Comparison of ENCODE assay signal across 8 mouse cellular contexts in the genomic region with DNA sequence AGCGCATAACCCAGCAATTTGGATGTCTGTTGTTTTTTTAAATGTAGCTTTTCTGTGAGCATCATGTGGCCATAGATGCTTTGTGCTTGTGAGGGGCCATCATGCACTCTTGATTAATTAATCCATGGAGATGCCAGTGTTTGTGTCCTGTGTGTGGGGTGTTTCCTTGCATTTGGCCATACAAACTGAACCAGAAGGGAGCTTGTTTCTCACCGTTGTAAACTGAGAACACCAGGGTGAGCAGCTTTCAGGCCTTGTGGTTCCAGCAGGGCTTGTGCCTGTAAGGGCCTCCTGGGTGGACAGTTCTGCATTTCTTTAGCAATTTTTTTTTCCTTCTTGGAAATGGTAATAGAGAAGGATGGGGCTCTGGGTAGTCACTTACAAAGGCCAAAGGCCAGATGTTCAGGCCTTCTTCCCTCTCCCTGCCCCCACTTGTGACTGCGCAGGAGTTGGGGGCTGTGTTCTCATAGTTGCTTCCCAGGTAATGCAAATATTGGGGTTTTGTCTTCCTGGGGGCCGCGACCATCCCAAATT.
A peak's percentile ranks its signal among the peaks of the same experiment; 100 is the strongest.
DNase-seq lines count a peak whose midpoint lies in the region; ATAC-seq and TF ChIP-seq lines count a peak whose summit lies in the region.

No protein-coding gene starts in this region.

- peak overlapping the region; percentile 73 for H3K4me2 ChIP-seq in kidney, embryonic 15.5 days
- H3K4me2 ChIP-seq in hindbrain, embryonic 15.5 days = peak overlapping the region; percentile 79
- H3K4me2 ChIP-seq in midbrain, embryonic 16.5 days (ENCODE audit: low read length) = peak overlapping the region; percentile 61

- 31% methylated on average over 5 of the region's 5 CpGs for WGBS in kidney, embryonic 15.5 days
- WGBS in hindbrain, embryonic 15.5 days = 13% methylated on average over 5 of the region's 5 CpGs
- 14% methylated on average over 5 of the region's 5 CpGs for WGBS in midbrain, embryonic 16.5 days

- peak overlapping the region; percentile 53 for H3K4me3 ChIP-seq in kidney, embryonic 15.5 days (replicated peaks)
- peak overlapping the region; percentile 89 for H3K4me3 ChIP-seq in cortical plate, adult 2 months (ENCODE audit: insufficient read depth, low read length)
- H3K4me3 ChIP-seq in hindbrain, embryonic 15.5 days = peak overlapping the region; percentile 48
- H3K4me3 ChIP-seq in midbrain, embryonic 16.5 days (ENCODE audit: low read depth, low read length) = peak overlapping the region; percentile 61

- H3K27ac ChIP-seq in kidney, embryonic 15.5 days = 0 out of 2 replicates have a peak overlapping the region, but pooled peaks have one; percentile 37
- peak overlapping the region; percentile 82; the same call in 1 of the 2 replicates for H3K27ac ChIP-seq in cortical plate, adult 2 months (ENCODE audit: insufficient read depth, low read length)
- peak overlapping the region; percentile 89 for H3K27ac ChIP-seq in hindbrain, embryonic 15.5 days (replicated peaks)
- H3K27ac ChIP-seq in midbrain, embryonic 16.5 days (ENCODE audit: low read length) = peak overlapping the region; percentile 85; the same call in 1 of the 2 replicates

- peaks cover 4% of the 10 kb centered on the region; the same call in 1 of the 2 replicates for H3K27me3 ChIP-seq in kidney, embryonic 15.5 days
- H3K27me3 ChIP-seq in hindbrain, embryonic 15.5 days = no peaks in the 10 kb centered on the region
- no peaks in the 10 kb centered on the region for H3K27me3 ChIP-seq in midbrain, embryonic 16.5 days (ENCODE audit: control insufficient read depth, insufficient read depth, low read depth, low read length)

- no peak for DNase-seq in kidney, adult 9 months
- no peak for DNase-seq in layer of hippocampus, postnatal 14 days (ENCODE audit: low spot score in 2 of 2)
- no peak for DNase-seq in left cerebral cortex, adult 8-10 months (ENCODE audit: low spot score in 2 of 2)

- H3K9ac ChIP-seq in kidney, embryonic 15.5 days = 0 out of 2 replicates have a peak overlapping the region, but pooled peaks have one; percentile 46
- peak overlapping the region; percentile 63 for H3K9ac ChIP-seq in hindbrain, embryonic 15.5 days
- peak overlapping the region; percentile 82 for H3K9ac ChIP-seq in midbrain, embryonic 16.5 days (ENCODE audit: low read depth, low read length)

- no peak for TF ChIP-seq POLR2A in cortical plate, adult 2 months (IDR thresholded peaks at IDR 0.05; ENCODE audit: extremely low read depth, insufficient read depth, low read length)

- H3K4me1 ChIP-seq in kidney, embryonic 15.5 days = peaks cover 42% of the 10 kb centered on the region
- H3K4me1 ChIP-seq in cortical plate, adult 2 months (ENCODE audit: control insufficient read depth, insufficient read depth, low read length) = peaks cover 10% of the 10 kb centered on the region
- H3K4me1 ChIP-seq in hindbrain, embryonic 15.5 days (replicated peaks) = peaks cover 48% of the 10 kb centered on the region
- peaks cover 38% of the 10 kb centered on the region for H3K4me1 ChIP-seq in midbrain, embryonic 16.5 days (ENCODE audit: control insufficient read depth, insufficient read depth, low read length)

- ATAC-seq in kidney, embryonic 15.5 days (replicated peaks; ENCODE audit: low FRiP score) = no peak
- ATAC-seq in hindbrain, embryonic 15.5 days (ENCODE audit: low FRiP score, low read depth) = no peak
- ATAC-seq in midbrain, embryonic 16.5 days = no peak
- no peak for ATAC-seq in inflammation-experienced regulatory T-cells, adult 6 months

- no peak for TF ChIP-seq CTCF in cortical plate, adult 2 months (IDR thresholded peaks at IDR 0.05; ENCODE audit: extremely low read depth, insufficient read depth, low read length)

- H3K9me3 ChIP-seq in kidney, embryonic 15.5 days (replicated peaks) = no peaks in the 10 kb centered on the region
- no peaks in the 10 kb centered on the region for H3K9me3 ChIP-seq in hindbrain, embryonic 15.5 days
- no peaks in the 10 kb centered on the region for H3K9me3 ChIP-seq in midbrain, embryonic 16.5 days (replicated peaks; ENCODE audit: control insufficient read depth, low read length, poor library complexity, severe bottlenecking)

- H3K36me3 ChIP-seq in kidney, embryonic 15.5 days = no peaks in the 10 kb centered on the region
- no peaks in the 10 kb centered on the region for H3K36me3 ChIP-seq in hindbrain, embryonic 15.5 days
- H3K36me3 ChIP-seq in midbrain, embryonic 16.5 days (ENCODE audit: control insufficient read depth, insufficient read depth, low read length) = no peaks in the 10 kb centered on the region

Comparison
In these comparisons a context has a peak if more than half of its experiments do, and no peak if none do; other contexts are left out.
1. H3K27ac ChIP-seq: peak in every context shown above with its lines; median percentile 89 in hindbrain, embryonic 15.5 days; 85 in midbrain, embryonic 16.5 days; 82 in cortical plate, adult 2 months; 37 in kidney, embryonic 15.5 days.